Mouse (Mus musculus): Measurements from ENCODE around the gene B3galt4. TPM values are rescaled to one million over a fixed set of nuclear protein-coding genes. Genes with fewer than 3 reads are reported as not detected.

B3galt4 gene
- polyA plus RNA-seq, 1 experiment = 0.45 TPM

DNA sequence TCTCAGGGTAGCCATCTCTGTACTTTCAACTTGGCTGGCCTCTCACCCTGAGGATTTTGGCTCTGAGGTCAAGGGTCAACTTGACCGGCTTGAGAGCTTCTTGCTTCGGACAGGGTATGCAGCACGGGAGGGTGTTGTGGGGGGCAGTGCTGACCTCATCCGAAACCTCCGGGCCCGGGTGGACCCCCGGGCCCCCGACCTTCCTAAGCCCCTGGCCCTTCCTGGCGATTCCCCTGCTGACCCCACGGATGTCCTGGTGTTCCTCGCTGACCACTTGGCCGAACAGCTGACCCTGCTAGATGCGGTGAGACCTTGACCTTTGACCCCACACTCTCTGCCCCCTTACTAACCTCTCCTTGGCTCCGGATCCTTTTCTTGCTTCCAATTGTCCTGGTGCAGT is 18.8 kb downstream of the B3galt4 start:
- Histone ChIP-seq H3K4me3 (replicated peaks) (no peak overlapping the region), H3K9me3 (ENCODE audit: control insufficient read depth, low read length) (peaks cover 11% of the 10 kb centered on the region), H3K27me3 (ENCODE audit: control insufficient read depth) (peaks cover 2% of the 10 kb centered on the region; the same call in 1 of the 2 replicates), H3K4me1 (ENCODE audit: control insufficient read depth) (peaks cover 76% of the 10 kb centered on the region), H3K36me3 (ENCODE audit: control insufficient read depth) (peaks cover 47% of the 10 kb centered on the region)
- TF ChIP-seq TAL1 (IDR thresholded peaks at IDR 0.05; ENCODE audit: low read length) (no peak), GATA1 (IDR thresholded peaks at IDR 0.05; ENCODE audit: low read length) (no peak)

DNA sequence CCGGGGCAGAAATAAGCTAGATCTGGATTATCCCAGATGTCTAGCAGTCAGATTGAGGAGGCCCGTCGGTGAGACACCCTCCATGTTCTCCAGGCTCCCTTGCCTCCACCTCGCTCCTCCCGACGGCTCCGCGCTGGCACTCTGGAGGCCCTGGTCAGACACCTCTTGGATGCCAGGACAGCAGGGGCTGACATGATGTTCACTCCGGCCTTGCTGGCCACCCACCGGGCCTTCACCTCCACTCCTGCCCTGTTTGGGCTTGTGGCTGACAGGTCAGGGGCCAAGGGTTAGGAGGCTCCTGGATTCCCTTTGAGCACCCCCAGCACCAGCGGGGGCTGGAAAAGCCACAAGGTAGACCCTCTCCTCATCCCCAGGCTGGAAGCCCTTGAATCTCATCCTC is 19.3 kb downstream of the B3galt4 start:
- Histone ChIP-seq H3K4me1 (ENCODE audit: control insufficient read depth) (peaks cover 74% of the 10 kb centered on the region), H3K36me3 (ENCODE audit: control insufficient read depth) (peaks cover 47% of the 10 kb centered on the region), H3K9me3 (ENCODE audit: control insufficient read depth, low read length) (peaks cover 11% of the 10 kb centered on the region), H3K27me3 (ENCODE audit: control insufficient read depth) (peaks cover 2% of the 10 kb centered on the region; the same call in 1 of the 2 replicates), H3K4me3 (replicated peaks) (no peak overlapping the region)
- TF ChIP-seq GATA1 (IDR thresholded peaks at IDR 0.05; ENCODE audit: low read length) (no peak), TAL1 (IDR thresholded peaks at IDR 0.05; ENCODE audit: low read length) (no peak)

DNA sequence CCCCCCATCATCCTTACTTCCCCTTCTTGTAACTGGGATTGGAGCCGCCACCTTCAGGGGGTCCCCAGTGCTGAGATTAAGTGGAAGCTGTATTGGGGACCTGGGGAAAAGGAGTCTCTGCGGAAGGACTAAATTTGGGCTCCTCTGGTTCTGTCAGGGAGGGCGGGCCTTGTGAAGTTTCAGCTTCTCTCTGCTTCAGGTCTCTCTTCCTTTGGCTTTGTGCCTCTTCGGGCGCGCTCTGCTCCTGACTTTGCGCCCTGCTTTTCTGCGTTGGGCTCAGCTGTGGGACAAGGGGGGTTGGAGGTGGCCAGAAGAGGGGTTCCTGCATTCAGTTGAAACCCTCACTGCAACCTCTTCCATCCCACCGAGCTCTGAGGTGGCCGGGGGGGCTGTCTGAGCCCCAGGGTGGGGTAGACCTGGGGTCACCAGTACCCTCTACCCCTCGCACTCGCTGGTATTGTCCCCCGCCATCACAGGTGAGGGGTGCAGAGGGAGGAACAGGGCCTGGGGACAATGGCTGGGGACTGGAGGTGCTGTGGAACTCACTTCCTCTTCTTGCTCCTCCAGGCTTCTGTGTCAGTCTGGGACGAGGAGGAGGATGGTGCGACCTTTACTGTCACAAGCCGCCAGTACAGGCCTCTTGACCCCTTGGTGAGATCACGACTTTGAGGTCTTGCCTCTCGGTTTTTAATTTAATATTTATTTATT is 20.0 kb downstream of the B3galt4 start:
- no peak for TF ChIP-seq GATA1 (IDR thresholded peaks at IDR 0.05; ENCODE audit: low read length)
- no peak for TF ChIP-seq TAL1 (IDR thresholded peaks at IDR 0.05; ENCODE audit: low read length)
- Histone ChIP-seq H3K27me3 (ENCODE audit: control insufficient read depth) (peaks cover 2% of the 10 kb centered on the region; the same call in 1 of the 2 replicates), H3K36me3 (ENCODE audit: control insufficient read depth) (peaks cover 48% of the 10 kb centered on the region), H3K9me3 (ENCODE audit: control insufficient read depth, low read length) (peaks cover 11% of the 10 kb centered on the region), H3K4me1 (ENCODE audit: control insufficient read depth) (peaks cover 73% of the 10 kb centered on the region), H3K4me3 (replicated peaks) (peak overlapping the region; percentile 95)

DNA sequence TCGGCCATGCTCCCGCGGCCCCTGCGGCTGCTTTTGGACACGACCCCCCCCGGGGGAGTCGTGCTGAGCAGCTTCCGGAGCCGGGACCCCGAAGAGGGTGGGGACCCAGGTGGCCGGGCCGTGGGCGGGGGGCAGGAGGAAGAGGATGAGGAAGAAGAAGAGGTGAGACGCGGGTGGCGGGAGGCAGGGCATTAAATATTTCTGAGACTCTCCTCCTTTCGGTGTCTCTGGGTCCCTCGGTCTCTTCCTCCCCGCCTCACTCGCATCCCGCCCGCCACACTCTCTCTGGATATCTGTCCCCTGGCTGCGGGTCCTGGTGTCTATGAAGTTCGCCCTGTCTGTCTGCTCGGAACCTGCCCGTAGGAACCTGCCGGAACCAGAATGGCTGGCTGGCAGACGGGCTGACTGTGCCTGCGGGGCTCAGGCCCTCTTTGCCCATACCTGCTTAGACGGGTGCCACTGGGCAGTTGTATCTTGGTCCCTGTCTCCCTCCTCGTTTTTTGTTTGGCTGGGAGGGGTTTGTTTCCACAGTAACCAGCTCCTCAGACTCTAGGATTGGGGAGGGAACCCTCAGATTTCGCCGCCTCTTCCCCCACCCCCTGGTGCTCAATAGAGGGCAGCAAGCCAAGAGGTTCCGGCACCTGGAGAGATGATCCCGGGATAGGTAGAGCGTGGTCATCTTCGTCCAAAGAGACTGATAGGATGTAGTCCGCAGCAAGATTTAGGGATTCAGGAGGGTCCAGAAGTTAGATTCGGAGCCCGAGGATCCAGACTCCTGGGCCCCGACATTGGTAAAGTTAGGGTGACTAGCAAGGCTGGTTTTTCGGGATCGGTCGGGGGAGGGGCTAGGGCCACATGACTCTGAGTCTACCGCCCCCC is 20.8 kb downstream of the B3galt4 start:
- TF ChIP-seq TAL1 (IDR thresholded peaks at IDR 0.05; ENCODE audit: low read length) = no peak
- TF ChIP-seq GATA1 (IDR thresholded peaks at IDR 0.05; ENCODE audit: low read length) = no peak
- Histone ChIP-seq H3K36me3 (ENCODE audit: control insufficient read depth) (peaks cover 54% of the 10 kb centered on the region), H3K4me3 (replicated peaks) (peak overlapping the region; percentile 95), H3K4me1 (ENCODE audit: control insufficient read depth) (peaks cover 70% of the 10 kb centered on the region), H3K9me3 (ENCODE audit: control insufficient read depth, low read length) (peaks cover 11% of the 10 kb centered on the region), H3K27me3 (ENCODE audit: control insufficient read depth) (peaks cover 2% of the 10 kb centered on the region; the same call in 1 of the 2 replicates)

DNA sequence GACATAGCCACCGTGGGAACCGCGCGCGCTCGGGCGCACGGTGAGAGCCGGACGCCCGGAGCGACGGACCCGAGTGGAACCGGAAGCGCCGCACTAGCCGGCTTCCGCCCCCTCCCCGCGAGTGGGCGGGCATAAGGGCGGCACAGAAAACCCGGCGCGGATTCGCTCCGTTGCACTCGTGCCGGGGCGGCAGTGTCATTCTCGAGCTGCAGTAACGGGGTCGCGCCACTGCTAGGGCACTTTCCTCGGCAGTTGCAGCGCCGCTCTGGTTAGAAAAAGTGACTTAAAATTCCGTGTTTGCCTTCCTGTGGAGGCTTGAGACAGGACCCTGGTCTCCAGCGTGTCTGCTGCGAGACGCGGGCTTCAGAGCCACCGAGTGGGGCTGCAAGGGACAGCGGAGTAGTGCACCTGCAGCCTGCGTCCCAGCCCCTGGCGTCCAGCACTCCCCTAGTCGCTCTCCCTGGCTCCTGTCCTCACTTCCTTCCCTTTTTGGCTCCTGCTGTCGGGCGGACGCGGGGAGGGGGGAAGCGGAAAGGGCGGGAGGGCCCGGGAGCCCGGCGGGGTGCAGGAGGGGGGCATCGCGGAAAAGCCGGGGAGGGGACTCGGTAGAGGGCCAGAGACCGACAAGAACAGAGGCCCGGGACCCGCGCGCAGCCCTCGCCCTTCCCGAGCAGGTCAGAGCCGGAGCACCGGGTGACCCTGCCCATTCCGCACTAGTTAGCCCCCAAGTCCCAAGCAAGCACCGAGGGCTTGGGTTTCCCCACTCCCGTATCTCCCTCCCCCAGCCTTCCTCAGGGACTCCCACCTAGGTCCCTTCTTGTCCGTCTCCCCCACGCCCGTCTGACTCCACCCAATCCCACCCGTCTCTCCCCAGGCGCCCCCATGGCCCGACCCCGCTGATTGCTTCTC is 21.7 kb downstream of the B3galt4 start, which contains the start of gene Rgl2:
Gene Rgl2 (plus strand): TSS at position 173 of the 909 bp plus-strand sequence.
- peaks cover 2% of the 10 kb centered on the region; the same call in 1 of the 2 replicates for H3K27me3 ChIP-seq (ENCODE audit: control insufficient read depth)
- peaks cover 54% of the 10 kb centered on the region for H3K36me3 ChIP-seq (ENCODE audit: control insufficient read depth)
- H3K9me3 ChIP-seq (ENCODE audit: control insufficient read depth, low read length) = peaks cover 15% of the 10 kb centered on the region
- peaks cover 69% of the 10 kb centered on the region for H3K4me1 ChIP-seq (ENCODE audit: control insufficient read depth)
- H3K4me3 ChIP-seq (replicated peaks) = peak within 1 kb of the TSS; percentile 95
- no peak for TF ChIP-seq TAL1 (IDR thresholded peaks at IDR 0.05; ENCODE audit: low read length)
- TF ChIP-seq GATA1 (IDR thresholded peaks at IDR 0.05; ENCODE audit: low read length) = no peak

DNA sequence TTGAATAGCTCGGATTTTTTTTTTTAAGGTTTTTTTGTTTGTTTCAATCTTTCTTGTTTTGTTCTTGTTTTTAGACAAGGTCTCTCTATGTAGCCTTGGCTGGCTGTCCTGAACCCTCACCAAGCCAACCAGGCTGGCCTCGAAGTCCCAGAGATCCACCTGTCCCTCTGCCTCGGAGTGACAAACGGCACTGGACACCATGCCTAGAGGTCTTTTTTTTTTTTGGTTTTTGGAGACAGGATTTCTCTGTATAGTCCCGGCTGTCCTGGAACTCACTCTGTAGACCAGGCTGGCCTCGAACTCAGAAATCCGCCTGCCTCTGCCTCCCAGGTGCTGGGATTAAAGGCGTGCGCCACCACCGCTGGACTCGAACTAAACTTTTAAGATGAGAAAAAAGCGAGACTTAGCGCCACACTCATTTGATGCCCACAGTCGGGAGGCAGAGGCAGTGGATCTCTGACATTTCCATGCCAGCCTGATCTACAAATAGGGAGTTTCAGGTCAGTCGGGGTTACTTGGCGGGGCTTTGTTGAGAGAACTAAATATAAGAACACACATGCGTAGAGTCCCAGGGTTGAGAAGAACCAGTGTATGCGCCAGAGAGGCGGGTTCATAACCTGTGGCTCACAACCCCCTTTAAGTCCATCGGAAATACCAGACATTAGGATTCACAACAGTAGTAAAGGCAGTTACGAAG is 22.9 kb downstream of the B3galt4 start:
- no peak for TF ChIP-seq TAL1 (IDR thresholded peaks at IDR 0.05; ENCODE audit: low read length)
- no peak for TF ChIP-seq GATA1 (IDR thresholded peaks at IDR 0.05; ENCODE audit: low read length)
- peaks cover 2% of the 10 kb centered on the region; the same call in 1 of the 2 replicates for H3K27me3 ChIP-seq (ENCODE audit: control insufficient read depth)
- peaks cover 70% of the 10 kb centered on the region for H3K4me1 ChIP-seq (ENCODE audit: control insufficient read depth)
- peaks cover 15% of the 10 kb centered on the region for H3K9me3 ChIP-seq (ENCODE audit: control insufficient read depth, low read length)
- H3K36me3 ChIP-seq (ENCODE audit: control insufficient read depth) = peaks cover 51% of the 10 kb centered on the region
- peak overlapping the region; percentile 95 for H3K4me3 ChIP-seq (replicated peaks)

DNA sequence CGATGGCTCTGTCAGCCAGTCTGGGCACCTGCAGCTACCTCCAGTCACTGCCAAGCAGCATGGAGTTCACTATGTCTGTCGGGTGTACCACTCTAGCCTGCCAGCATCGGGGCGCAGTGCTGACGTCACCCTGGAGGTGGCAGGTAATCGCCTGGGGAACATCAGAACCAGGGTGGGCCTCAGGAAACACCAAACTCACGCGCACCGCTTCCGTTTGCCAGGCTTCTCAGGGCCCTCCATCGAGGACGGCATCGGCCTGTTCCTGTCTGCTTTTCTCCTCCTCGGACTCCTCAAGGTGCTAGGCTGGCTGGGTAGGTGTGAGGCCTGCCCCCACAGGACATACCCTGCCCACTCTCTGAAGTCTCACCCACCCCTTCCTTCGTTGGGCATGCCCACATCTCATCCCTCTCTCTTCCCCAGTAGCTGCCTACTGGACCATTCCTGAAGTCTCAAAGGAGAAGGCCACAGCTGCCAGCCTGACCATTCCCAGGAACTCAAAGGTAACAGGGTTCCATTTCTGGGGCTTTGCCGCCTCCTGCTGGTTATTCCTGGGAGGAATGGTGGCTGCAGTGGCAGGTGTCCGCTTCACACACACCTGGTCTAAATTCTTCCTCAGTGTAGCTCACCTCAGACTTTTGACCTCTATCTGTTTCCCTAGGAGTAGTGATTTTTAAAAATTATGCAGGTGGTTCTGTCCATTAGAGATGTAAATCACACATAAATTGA is 24.9 kb downstream of the B3galt4 start:
- Histone ChIP-seq H3K36me3 (ENCODE audit: control insufficient read depth) (peaks cover 42% of the 10 kb centered on the region), H3K4me1 (ENCODE audit: control insufficient read depth) (peaks cover 74% of the 10 kb centered on the region), H3K4me3 (replicated peaks) (no peak overlapping the region)

More for the DNA sequence above, 24.9 kb downstream of the B3galt4 start:
- TF ChIP-seq TAL1 (IDR thresholded peaks at IDR 0.05; ENCODE audit: low read length) = no peak
- no peak for TF ChIP-seq GATA1 (IDR thresholded peaks at IDR 0.05; ENCODE audit: low read length)
- H3K9me3 ChIP-seq (ENCODE audit: control insufficient read depth, low read length) = peaks cover 4% of the 10 kb centered on the region
- peaks cover 2% of the 10 kb centered on the region; the same call in 1 of the 2 replicates for H3K27me3 ChIP-seq (ENCODE audit: control insufficient read depth)

Data from erythroblast, embryonic 14.5 days (primary cell).